Mouse (Mus musculus) hindbrain, postnatal 0 days (tissue): ENCODE results near the gene Gm20388. TPM values are rescaled to one million over a fixed set of nuclear protein-coding genes. Genes with fewer than 3 reads are reported as not detected.
A peak's percentile ranks its signal among the peaks of the same experiment; 100 is the strongest.

Experiments used
- ATAC-seq: fragments of 200-750 bp; cut with Nextera tagmentation; 2 replicates; pipeline ENCODE4 v1.8.0; 2017; ENCODE audit warnings: mild to moderate bottlenecking, moderate TSS enrichment, moderate library complexity
- DNase-seq: peaks from one replicate; pipeline ENCODE4 v3.0.0-alpha.2; 2015; ENCODE audit warnings: low spot score
- H3K27ac ChIP-seq: fragments of 300-500 bp; sonication (generic); 2 replicates; pipeline ENCODE4 v1.5.1; 2014; ENCODE audit warnings: mild to moderate bottlenecking
- H3K27me3 ChIP-seq: fragments of 300-500 bp; sonication (generic); 2 replicates; pipeline ENCODE4 v1.6.1; 2014; ENCODE audit warnings: low read length, mixed read lengths; ENCODE audit not compliant: insufficient read depth
- H3K36me3 ChIP-seq: fragments of 300-500 bp; sonication (generic); 2 replicates; pipeline ENCODE4 v1.6.1; 2014; ENCODE audit warnings: low read length, mixed read lengths; ENCODE audit not compliant: insufficient read depth
- H3K4me1 ChIP-seq: fragments of 300-500 bp; sonication (generic); 2 replicates; pipeline ENCODE4 v1.6.1; 2014; ENCODE audit warnings: antibody characterized with exemption, low read length, mixed read lengths; ENCODE audit not compliant: insufficient read depth
- H3K4me2 ChIP-seq: fragments of 300-500 bp; sonication (generic); 2 replicates; pipeline ENCODE4 v1.6.1; 2014; ENCODE audit warnings: low read depth, mild to moderate bottlenecking, low read length, moderate library complexity, mixed read lengths
- H3K4me3 ChIP-seq: fragments of 300-500 bp; sonication (generic); 2 replicates; pipeline ENCODE4 v1.5.1; 2014; ENCODE audit warnings: low read length
- H3K9ac ChIP-seq: fragments of 300-500 bp; sonication (generic); replicated peaks from 2 replicates; pipeline ENCODE4 v1.6.1; 2014; ENCODE audit warnings: mild to moderate bottlenecking, low read length, moderate library complexity, mixed read lengths
- H3K9me3 ChIP-seq: fragments of 300-500 bp; sonication (generic); 2 replicates; pipeline ENCODE4 v1.6.1; 2016; ENCODE audit warnings: low read length, mixed read lengths
- CTCF ChIP-seq: IDR thresholded peaks from 2 replicates; pipeline ENCODE4 v1.5.1; 2016; ENCODE audit warnings: antibody characterized with exemption, control low read depth, low read depth
- WGBS: fragments of 180-500 bp; shearing (Covaris S2); extraction: QIAGEN DNeasy Blood & Tissue Kit; methylation state at CpG from one replicate; pipeline ENCODE4 v1.1.7; 2014; 5-methylcytosine and 5-hydroxymethylcytosine counted together
- polyA plus RNA-seq: library from polyadenylated mRNA; unstranded; fragments of >200 nt; fragmentation: Nextera tagmentation; extraction: Ambion mirVana; gene quantifications from 2 replicates; pipeline ENCODE4 v1.2.1, GENCODE M21; 2015
- total RNA-seq: library from RNA; depleted of rRNA; stranded (reverse); fragments of >200 nt; gene quantifications from 2 replicates; pipeline ENCODE4 v1.2.3, GENCODE M21; 2014

Gm20388 gene
- total and polyA plus RNA-seq, 2 experiments from 2014 or later = 71.3 TPM; not detected in 1

- Histone ChIP-seq H3K9me3 (0 out of 2 replicates have a peak, but pooled peaks cover 2% of the 10 kb centered on the region), H3K9ac (no peak overlapping the region), H3K4me1 (no peaks in the 10 kb centered on the region), H3K36me3 (no peaks in the 10 kb centered on the region), H3K4me3 (no peak overlapping the region), H3K27ac (no peak overlapping the region), H3K4me2 (no peak overlapping the region), H3K27me3 (no peaks in the 10 kb centered on the region)
- no peak for ATAC-seq
- TF ChIP-seq CTCF = no peak
- WGBS = 49% methylated on average over 11 of the region's 11 CpGs
- DNase-seq = no peak
Observed at GRCm38 (mm10) chr8:120902346-120902745, 991.7 kb downstream of the Gm20388 start.

GRCm38 (mm10) chr8:120907671-120908070 is 997.0 kb downstream of the Gm20388 start:
- no peak for ATAC-seq
- Histone ChIP-seq H3K4me3 (no peak overlapping the region), H3K27ac (no peak overlapping the region), H3K4me2 (no peak overlapping the region), H3K36me3 (no peaks in the 10 kb centered on the region), H3K9me3 (no peaks in the 10 kb centered on the region), H3K9ac (no peak overlapping the region), H3K4me1 (no peaks in the 10 kb centered on the region), H3K27me3 (no peaks in the 10 kb centered on the region)
- WGBS = 64% methylated on average over 6 of the region's 6 CpGs
- TF ChIP-seq CTCF = no peak
- no peak for DNase-seq

DNA sequence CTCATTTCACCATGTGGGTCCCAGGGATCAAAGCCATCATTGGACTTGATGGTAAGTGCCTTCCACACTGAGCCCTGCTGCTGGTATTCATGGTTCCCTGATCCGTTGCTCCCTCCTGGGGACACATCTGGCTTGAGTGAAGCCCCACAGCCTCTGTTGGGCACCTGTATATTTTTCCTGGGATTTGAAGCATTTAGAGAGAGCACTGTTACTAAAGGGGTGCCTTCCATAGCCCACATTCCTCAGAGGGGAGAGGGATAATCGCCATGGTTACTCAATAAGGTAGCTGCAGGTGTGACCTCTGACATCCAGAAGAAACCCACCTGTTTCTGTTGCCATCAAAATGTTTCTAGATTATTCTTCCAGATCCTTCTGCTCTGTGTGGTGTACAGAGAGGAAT is 1000.3 kb downstream of the Gm20388 start:
- H3K9me3 ChIP-seq = no peaks in the 10 kb centered on the region
- H3K27ac ChIP-seq = no peak overlapping the region
- DNase-seq (no peak), ATAC-seq (no peak)
- no peaks in the 10 kb centered on the region for H3K27me3 ChIP-seq
- WGBS = 63% methylated on average over 2 of the region's 2 CpGs
- no peak overlapping the region for H3K9ac ChIP-seq
- H3K4me3 ChIP-seq = no peak overlapping the region
- TF ChIP-seq CTCF = no peak
- H3K36me3 ChIP-seq = no peaks in the 10 kb centered on the region
- no peaks in the 10 kb centered on the region for H3K4me1 ChIP-seq
- no peak overlapping the region for H3K4me2 ChIP-seq

DNA sequence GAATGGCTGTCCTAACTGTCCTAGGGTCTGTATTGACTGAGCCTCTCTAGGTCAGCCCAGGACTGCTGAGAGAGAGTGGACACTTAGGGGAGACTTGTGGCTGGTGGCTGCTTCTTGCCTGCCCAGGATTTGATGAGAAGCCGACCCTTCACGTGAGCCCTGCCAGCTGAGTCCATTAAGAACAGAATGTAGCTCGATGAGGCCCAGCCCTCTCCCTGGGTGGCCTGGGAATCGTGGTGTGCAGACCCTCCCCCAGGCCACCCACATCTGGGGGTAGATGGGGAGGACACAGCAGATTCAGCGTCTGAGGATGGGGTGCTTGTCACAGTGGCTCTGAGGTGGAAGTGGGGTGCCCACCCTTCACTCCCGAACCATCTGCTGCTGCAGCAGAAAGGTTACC is 1001.8 kb downstream of the Gm20388 start:
- WGBS = 26% methylated on average over 6 of the region's 6 CpGs
- H3K36me3 ChIP-seq = no peaks in the 10 kb centered on the region
- H3K9ac ChIP-seq = no peak overlapping the region
- H3K4me1 ChIP-seq = no peaks in the 10 kb centered on the region
- H3K27me3 ChIP-seq = no peaks in the 10 kb centered on the region
- H3K4me2 ChIP-seq = no peak overlapping the region
- TF ChIP-seq CTCF = no peak
- no peaks in the 10 kb centered on the region for H3K9me3 ChIP-seq
- H3K4me3 ChIP-seq = no peak overlapping the region
- ATAC-seq (no peak), DNase-seq (no peak)
- H3K27ac ChIP-seq = no peak overlapping the region

GRCm38 (mm10) chr8:120916831-120917435 is 1006.3 kb downstream of the Gm20388 start:
- H3K27me3 ChIP-seq = no peaks in the 10 kb centered on the region
- H3K36me3 ChIP-seq = no peaks in the 10 kb centered on the region
- H3K4me3 ChIP-seq = no peak overlapping the region
- H3K27ac ChIP-seq = no peak overlapping the region
- H3K9me3 ChIP-seq = no peaks in the 10 kb centered on the region
- TF ChIP-seq CTCF = no peak
- DNase-seq (peak; percentile 7), ATAC-seq (no peak)
- WGBS = 54% methylated on average over 14 of the region's 14 CpGs
- H3K4me1 ChIP-seq = no peaks in the 10 kb centered on the region
- H3K9ac ChIP-seq = no peak overlapping the region
- H3K4me2 ChIP-seq = no peak overlapping the region

DNA sequence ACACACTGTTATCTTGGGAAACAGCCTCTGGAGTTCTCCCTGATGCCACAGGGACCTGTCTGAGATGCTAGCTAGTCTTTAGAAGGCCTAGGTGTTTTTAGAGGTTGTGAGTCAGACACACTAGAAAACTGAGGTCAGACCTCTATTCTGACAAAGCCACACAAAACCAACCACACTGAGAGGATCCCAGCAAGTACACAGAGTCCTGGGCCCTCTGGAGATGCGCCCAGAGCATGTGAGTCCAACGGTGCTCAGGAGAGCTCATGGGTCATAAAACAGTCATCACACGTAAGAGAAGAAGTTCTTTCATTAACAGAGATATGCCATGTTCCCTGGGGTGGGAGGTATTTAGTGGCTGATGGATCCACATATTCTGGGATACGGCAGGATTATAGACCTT is 1009.9 kb downstream of the Gm20388 start:
- no peak overlapping the region for H3K9ac ChIP-seq
- no peaks in the 10 kb centered on the region for H3K4me1 ChIP-seq
- no peaks in the 10 kb centered on the region for H3K27me3 ChIP-seq
- H3K4me2 ChIP-seq = no peak overlapping the region
- no peaks in the 10 kb centered on the region for H3K9me3 ChIP-seq
- TF ChIP-seq CTCF = no peak
- no peak overlapping the region for H3K4me3 ChIP-seq
- H3K36me3 ChIP-seq = no peaks in the 10 kb centered on the region
- DNase-seq (no peak), ATAC-seq (no peak)
- no peak overlapping the region for H3K27ac ChIP-seq
- 86% methylated on average over 4 of the region's 4 CpGs for WGBS

GRCm38 (mm10) chr8:120926201-120926600 is 1015.6 kb downstream of the Gm20388 start:
- Histone ChIP-seq H3K36me3 (no peaks in the 10 kb centered on the region), H3K27me3 (no peaks in the 10 kb centered on the region), H3K4me3 (no peak overlapping the region), H3K27ac (no peak overlapping the region), H3K9me3 (no peaks in the 10 kb centered on the region), H3K4me1 (no peaks in the 10 kb centered on the region), H3K9ac (no peak overlapping the region), H3K4me2 (no peak overlapping the region)
- no peak for DNase-seq
- no peak for ATAC-seq
- WGBS = 92% methylated on average over 9 of the region's 9 CpGs
- TF ChIP-seq CTCF = no peak
